Mouse (Mus musculus) kidney, postnatal 0 days (tissue): Measurements from ENCODE around the gene Sirt1. TPM values are rescaled to one million over a fixed set of nuclear protein-coding genes. Genes with fewer than 3 reads are reported as not detected.

Experiments used
- ATAC-seq: fragments of 200-750 bp; cut with Nextera tagmentation; replicated peaks from 2 replicates; pipeline ENCODE4 v1.8.0; 2017; ENCODE audit warnings: low read depth, moderate number of reproducible peaks, moderate TSS enrichment, moderate library complexity; ENCODE audit not compliant: low FRiP score
- DNase-seq: peaks from one replicate; pipeline ENCODE4 v3.0.0-alpha.2; 2016; ENCODE audit warnings: low spot score
- H3K27ac ChIP-seq: fragments of 300-500 bp; sonication (generic); 2 replicates; pipeline ENCODE4 v1.5.1; 2014; ENCODE audit warnings: mild to moderate bottlenecking
- H3K27me3 ChIP-seq: fragments of 300-500 bp; sonication (generic); 2 replicates; pipeline ENCODE4 v1.6.1; 2014; ENCODE audit warnings: low read length, mixed read lengths; ENCODE audit not compliant: insufficient read depth
- H3K36me3 ChIP-seq: fragments of 300-500 bp; sonication (generic); 2 replicates; pipeline ENCODE4 v1.6.1; 2014; ENCODE audit warnings: low read length, mixed read lengths; ENCODE audit not compliant: insufficient read depth
- H3K4me1 ChIP-seq: fragments of 300-500 bp; sonication (generic); replicated peaks from 2 replicates; pipeline ENCODE4 v1.6.1; 2014; ENCODE audit warnings: antibody characterized with exemption, low read length, mixed read lengths; ENCODE audit not compliant: insufficient read depth
- H3K4me2 ChIP-seq: fragments of 300-500 bp; sonication (generic); 2 replicates; pipeline ENCODE4 v1.6.1; 2014; ENCODE audit warnings: mild to moderate bottlenecking, low read length, moderate library complexity, mixed read lengths
- H3K4me3 ChIP-seq: fragments of 300-500 bp; sonication (generic); replicated peaks from 2 replicates; pipeline ENCODE4 v1.5.1; 2014; ENCODE audit warnings: low read depth, low read length
- H3K9ac ChIP-seq: fragments of 300-500 bp; sonication (generic); 2 replicates; pipeline ENCODE4 v1.6.1; 2014; ENCODE audit warnings: low read depth, low read length
- H3K9me3 ChIP-seq: fragments of 300-500 bp; sonication (generic); replicated peaks from 2 replicates; pipeline ENCODE4 v1.6.1; 2016; ENCODE audit warnings: low read length, inconsistent platforms, mixed read lengths
- CTCF ChIP-seq: IDR thresholded peaks from 2 replicates; pipeline ENCODE4 v1.5.1; 2016; ENCODE audit warnings: antibody characterized with exemption, low read depth, mild to moderate bottlenecking, moderate library complexity
- WGBS: fragments of 180-500 bp; shearing (Covaris S2); extraction: QIAGEN DNeasy Blood & Tissue Kit; methylation state at CpG from one replicate; pipeline ENCODE4 v1.1.7; 2014; 5-methylcytosine and 5-hydroxymethylcytosine counted together
- polyA plus RNA-seq: library from polyadenylated mRNA; unstranded; fragments of >200 nt; fragmentation: Nextera tagmentation; extraction: Ambion mirVana; gene quantifications from 2 replicates; pipeline ENCODE4 v1.2.1, GENCODE M21; 2015

Sirt1 gene
- polyA plus RNA-seq, 1 experiment from 2014 or later = 6.7 TPM

DNA sequence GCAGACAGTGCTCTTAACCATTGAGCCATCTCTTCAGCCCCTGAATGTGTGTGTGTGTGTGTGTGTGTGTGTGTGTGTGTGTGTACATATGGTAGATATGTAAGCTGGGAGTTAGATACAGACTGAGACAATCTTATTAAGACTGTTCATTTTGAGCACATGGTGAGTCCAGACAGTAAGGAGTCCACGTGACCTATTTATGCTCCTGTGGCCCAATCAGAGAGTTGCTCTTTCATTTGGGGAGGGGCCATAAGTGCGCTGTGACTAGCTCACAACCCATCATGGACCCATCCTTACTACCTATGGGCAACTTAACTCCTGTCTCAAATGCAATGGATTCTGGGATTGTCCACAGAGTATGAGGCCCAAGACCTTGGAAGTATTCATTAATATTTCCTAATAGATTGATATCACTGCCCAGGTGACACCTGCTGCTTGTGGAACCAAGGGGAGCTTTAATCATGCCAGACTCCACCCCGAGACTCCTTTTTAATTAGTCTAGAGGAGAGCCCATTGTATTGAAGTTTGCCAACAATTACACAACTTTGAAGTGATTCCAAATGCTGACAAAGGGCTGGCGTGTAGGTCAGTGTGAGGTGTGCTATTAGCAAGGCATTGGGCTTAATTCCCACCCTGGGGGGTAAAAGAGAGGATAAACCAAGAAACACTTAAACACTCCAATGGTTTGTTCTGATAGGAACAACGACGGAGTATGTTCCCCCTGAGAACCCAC is 2.4 kb downstream of the Sirt1 start:
- H3K4me1 ChIP-seq = no peaks in the 10 kb centered on the region
- ATAC-seq (no peak), DNase-seq (no peak)
- no peak overlapping the region for H3K4me3 ChIP-seq
- no peaks in the 10 kb centered on the region for H3K27me3 ChIP-seq
- H3K4me2 ChIP-seq = no peak overlapping the region
- TF ChIP-seq CTCF = no peak
- no peak overlapping the region for H3K9ac ChIP-seq
- no peaks in the 10 kb centered on the region for H3K9me3 ChIP-seq
- WGBS = 66% methylated on average over 6 of the region's 6 CpGs
- H3K27ac ChIP-seq = no peak overlapping the region
- no peaks in the 10 kb centered on the region for H3K36me3 ChIP-seq

DNA sequence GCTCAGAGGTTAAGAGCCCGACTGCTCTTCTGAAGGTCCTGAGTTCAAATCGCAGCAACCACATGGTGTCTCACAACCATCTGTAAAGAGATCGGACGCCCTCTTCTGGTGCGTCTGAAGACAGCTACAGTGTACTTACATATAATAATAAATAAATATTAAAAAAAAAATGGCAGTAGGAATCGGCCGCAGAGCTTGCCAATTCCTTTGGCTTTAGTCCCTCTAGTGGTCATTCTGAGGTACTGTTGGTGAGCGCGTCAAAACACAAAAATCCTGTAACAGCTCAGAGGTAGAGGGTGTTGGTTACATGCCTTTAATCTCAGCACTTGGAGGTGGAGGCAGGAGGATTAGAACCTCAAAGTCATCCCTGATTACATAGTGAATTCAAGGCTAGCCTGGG is 4.0 kb downstream of the Sirt1 start:
- Histone ChIP-seq H3K36me3 (no peaks in the 10 kb centered on the region), H3K27me3 (no peaks in the 10 kb centered on the region), H3K27ac (no peak overlapping the region), H3K4me3 (no peak overlapping the region), H3K4me1 (no peaks in the 10 kb centered on the region), H3K9me3 (no peaks in the 10 kb centered on the region), H3K9ac (no peak overlapping the region), H3K4me2 (no peak overlapping the region)
- TF ChIP-seq CTCF = peak; percentile 80
- WGBS = 18% methylated on average over 9 of the region's 9 CpGs
- DNase-seq = peak; percentile 87
- ATAC-seq = peak; percentile 4; the same call in 1 of the 2 replicates

DNA sequence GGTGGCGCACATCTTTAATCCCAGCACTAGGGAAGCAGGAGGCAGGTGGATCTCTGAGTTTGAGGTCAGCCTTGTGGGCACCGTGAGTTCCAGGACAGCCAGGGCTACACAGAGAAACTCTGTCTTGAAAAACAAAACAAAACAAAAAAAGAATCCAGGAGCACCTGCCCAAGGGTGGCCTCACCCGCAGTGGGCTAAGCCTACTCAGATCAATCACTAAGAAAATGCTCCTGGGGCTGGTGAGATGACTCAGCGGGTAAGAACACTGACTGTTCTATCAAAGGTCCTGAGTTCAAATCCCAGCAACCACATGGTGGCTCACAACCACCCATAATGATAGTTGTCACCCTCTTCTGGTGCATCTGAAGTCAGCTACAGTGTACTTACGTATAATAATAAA is 5.2 kb downstream of the Sirt1 start:
- no peak overlapping the region for H3K27ac ChIP-seq
- ATAC-seq (no peak), DNase-seq (no peak)
- no peaks in the 10 kb centered on the region for H3K36me3 ChIP-seq
- H3K9ac ChIP-seq = no peak overlapping the region
- H3K27me3 ChIP-seq = no peaks in the 10 kb centered on the region
- no peak for TF ChIP-seq CTCF
- no peaks in the 10 kb centered on the region for H3K9me3 ChIP-seq
- no peaks in the 10 kb centered on the region for H3K4me1 ChIP-seq
- no peak overlapping the region for H3K4me3 ChIP-seq
- 80% methylated on average over 5 of the region's 5 CpGs for WGBS
- H3K4me2 ChIP-seq = no peak overlapping the region

DNA sequence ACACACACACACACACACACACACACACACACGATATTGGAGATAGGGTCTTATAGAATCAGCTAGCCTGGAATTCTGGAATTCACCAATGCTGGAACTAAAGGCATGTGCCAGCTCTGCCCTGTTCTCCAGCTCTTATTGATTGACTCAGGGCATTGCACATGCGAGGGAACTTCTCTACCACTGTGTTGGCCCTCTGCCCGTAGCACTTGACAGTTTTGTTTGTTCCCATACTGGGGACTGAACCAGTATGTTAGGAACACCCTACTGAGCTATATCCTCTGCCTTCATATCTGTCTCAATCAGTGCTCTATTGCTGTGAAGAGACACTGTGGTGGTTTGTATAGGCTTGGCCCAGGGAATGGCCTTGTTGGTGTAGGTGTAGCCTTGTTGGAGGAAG is 13.5 kb downstream of the Sirt1 start:
- no peak overlapping the region for H3K4me2 ChIP-seq
- H3K9me3 ChIP-seq = no peaks in the 10 kb centered on the region
- DNase-seq (no peak), ATAC-seq (no peak)
- no peaks in the 10 kb centered on the region for H3K4me1 ChIP-seq
- no peaks in the 10 kb centered on the region for H3K27me3 ChIP-seq
- no peak for TF ChIP-seq CTCF
- no peaks in the 10 kb centered on the region for H3K36me3 ChIP-seq
- whole genome bisulfite sequencing = 85% methylated on average over 3 of the region's 3 CpGs
- H3K9ac ChIP-seq = no peak overlapping the region
- no peak overlapping the region for H3K27ac ChIP-seq
- no peak overlapping the region for H3K4me3 ChIP-seq

DNA sequence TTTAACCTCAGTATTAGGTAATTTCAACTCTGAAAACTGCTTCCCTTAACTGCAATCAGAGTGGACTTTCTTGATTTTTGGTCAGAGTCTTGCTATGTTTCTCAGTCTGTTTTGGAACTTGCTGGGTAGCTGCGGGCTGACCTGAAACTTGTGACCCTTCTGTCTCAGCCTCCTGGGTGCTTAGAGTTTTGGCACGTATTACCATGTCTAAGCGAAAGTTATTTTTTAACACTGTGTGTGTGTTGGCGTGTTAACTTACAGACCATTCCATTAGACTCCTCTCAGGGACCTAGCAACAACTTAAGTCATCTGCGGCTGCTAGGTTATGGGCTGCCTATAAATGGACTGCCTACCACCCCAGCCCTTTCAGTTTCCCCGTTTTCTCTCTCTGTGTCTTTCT is 14.1 kb downstream of the Sirt1 start:
- ATAC-seq (no peak), DNase-seq (no peak)
- Histone ChIP-seq H3K36me3 (no peaks in the 10 kb centered on the region), H3K4me2 (no peak overlapping the region), H3K9me3 (no peaks in the 10 kb centered on the region), H3K4me1 (no peaks in the 10 kb centered on the region), H3K27me3 (no peaks in the 10 kb centered on the region), H3K27ac (no peak overlapping the region), H3K9ac (no peak overlapping the region), H3K4me3 (no peak overlapping the region)
- TF ChIP-seq CTCF = no peak
- 64% methylated on average over 6 of the region's 6 CpGs for WGBS

DNA sequence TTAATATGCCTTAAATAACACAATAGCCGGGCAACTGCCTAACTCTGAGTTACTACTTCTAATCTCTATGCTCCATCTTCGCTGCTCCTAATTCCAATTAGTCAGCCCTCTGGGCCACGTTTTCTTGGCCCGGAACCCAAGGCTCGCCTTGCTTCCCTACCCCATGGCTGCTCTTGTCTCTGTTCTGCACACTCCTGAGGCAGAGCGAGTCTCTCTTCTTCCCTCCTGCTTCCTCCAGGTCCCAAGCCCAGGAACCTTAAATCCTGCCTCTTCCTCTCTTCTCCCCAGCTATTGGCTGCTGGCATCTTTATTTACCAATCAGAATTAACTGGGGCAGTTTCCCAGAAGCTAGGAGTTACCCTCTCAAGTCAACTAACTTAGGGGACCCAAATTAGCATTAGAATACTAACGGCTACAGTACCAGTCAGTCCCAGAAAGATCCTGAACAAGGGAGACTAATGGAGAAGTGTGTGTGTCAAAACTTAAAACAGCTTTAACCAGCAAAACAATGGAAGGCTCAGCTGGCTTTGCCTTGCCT is 15.5 kb downstream of the Sirt1 start:
- 57% methylated on average over 7 of the region's 7 CpGs for WGBS

More for the DNA sequence above, 15.5 kb downstream of the Sirt1 start:
- Histone ChIP-seq H3K36me3 (no peaks in the 10 kb centered on the region), H3K4me2 (no peak overlapping the region), H3K4me3 (no peak overlapping the region), H3K9me3 (no peaks in the 10 kb centered on the region), H3K27ac (no peak overlapping the region), H3K4me1 (no peaks in the 10 kb centered on the region), H3K9ac (no peak overlapping the region), H3K27me3 (no peaks in the 10 kb centered on the region)
- ATAC-seq (no peak), DNase-seq (no peak)
- no peak for TF ChIP-seq CTCF
